Mouse (Mus musculus): ENCODE measurements around the gene Col4a1. TPM values are rescaled to one million over a fixed set of nuclear protein-coding genes. Genes with fewer than 3 reads are reported as not detected.

Col4a1 gene
- polyA plus RNA-seq, 1 experiment from 2014 or later: 135 TPM

DNA sequence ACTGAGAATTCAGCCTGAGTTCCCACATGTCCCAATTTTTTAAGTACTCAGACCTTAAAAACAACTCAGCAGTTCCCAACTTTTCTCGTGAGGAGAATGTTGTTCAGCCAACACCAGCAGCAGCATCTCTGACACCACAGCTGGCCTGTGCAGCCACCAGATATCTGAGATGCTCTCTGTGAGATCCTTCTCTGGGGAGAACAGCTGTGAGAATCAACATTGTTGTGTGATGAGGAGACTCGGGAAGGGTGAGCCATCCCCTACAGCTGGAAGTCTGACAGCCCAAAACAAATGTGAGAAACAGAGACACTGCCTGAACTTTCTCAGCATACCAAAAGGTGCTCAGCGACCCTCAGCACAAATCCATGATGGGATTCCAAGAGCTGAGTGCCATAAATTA, 20.0 kb downstream of the Col4a1 start:
- no peaks in the 10 kb centered on the region for H3K27me3 ChIP-seq (ENCODE audit: control insufficient read depth, insufficient read depth, low read length)
- no peak overlapping the region for H3K4me3 ChIP-seq (replicated peaks; ENCODE audit: low read length)
- no peak overlapping the region for H3K9ac ChIP-seq
- H3K36me3 ChIP-seq (replicated peaks; ENCODE audit: control insufficient read depth, insufficient read depth): no peaks in the 10 kb centered on the region
- no peak overlapping the region for H3K4me2 ChIP-seq (replicated peaks)
- DNase-seq (ENCODE audit: low spot score) (no peak), ATAC-seq (ENCODE audit: low FRiP score) (no peak)
- H3K27ac ChIP-seq: no peak overlapping the region
- H3K4me1 ChIP-seq (replicated peaks; ENCODE audit: control insufficient read depth, insufficient read depth, low read length): peaks cover 2% of the 10 kb centered on the region; the same call in 1 of the 2 replicates
- 58% methylated on average over 3 of the region's 3 CpGs for WGBS
- H3K9me3 ChIP-seq (ENCODE audit: control insufficient read depth, low read length): no peaks in the 10 kb centered on the region

GRCm38 (mm10) chr8:11290533-11290932, 22.1 kb downstream of the Col4a1 start:
- no peak overlapping the region for H3K27ac ChIP-seq
- H3K27me3 ChIP-seq (ENCODE audit: control insufficient read depth, insufficient read depth, low read length): no peaks in the 10 kb centered on the region
- no peak overlapping the region for H3K4me2 ChIP-seq (replicated peaks)
- H3K9ac ChIP-seq: no peak overlapping the region
- no peak for ATAC-seq (ENCODE audit: low FRiP score)
- H3K4me3 ChIP-seq (replicated peaks; ENCODE audit: low read length): no peak overlapping the region
- no peak for DNase-seq (ENCODE audit: low spot score)
- H3K9me3 ChIP-seq (ENCODE audit: control insufficient read depth, low read length): no peaks in the 10 kb centered on the region
- H3K36me3 ChIP-seq (replicated peaks; ENCODE audit: control insufficient read depth, insufficient read depth): no peaks in the 10 kb centered on the region
- H3K4me1 ChIP-seq (replicated peaks; ENCODE audit: control insufficient read depth, insufficient read depth, low read length): no peaks in the 10 kb centered on the region; the same call in 1 of the 2 replicates
- 0% methylated on average over 1 of the region's 1 CpGs for WGBS

- Histone ChIP-seq H3K9ac (no peak overlapping the region), H3K36me3 (replicated peaks; ENCODE audit: control insufficient read depth, insufficient read depth) (no peaks in the 10 kb centered on the region), H3K4me1 (replicated peaks; ENCODE audit: control insufficient read depth, insufficient read depth, low read length) (no peaks in the 10 kb centered on the region; the same call in 1 of the 2 replicates), H3K9me3 (ENCODE audit: control insufficient read depth, low read length) (no peaks in the 10 kb centered on the region), H3K27ac (no peak overlapping the region), H3K27me3 (ENCODE audit: control insufficient read depth, insufficient read depth, low read length) (no peaks in the 10 kb centered on the region), H3K4me2 (replicated peaks) (no peak overlapping the region), H3K4me3 (replicated peaks; ENCODE audit: low read length) (no peak overlapping the region)
- ATAC-seq (ENCODE audit: low FRiP score) (no peak), DNase-seq (ENCODE audit: low spot score) (no peak)
- WGBS: 53% methylated on average over 6 of the region's 6 CpGs
Measured at GRCm38 (mm10) chr8:11288286-11288685, 24.3 kb downstream of the Col4a1 start.

DNA sequence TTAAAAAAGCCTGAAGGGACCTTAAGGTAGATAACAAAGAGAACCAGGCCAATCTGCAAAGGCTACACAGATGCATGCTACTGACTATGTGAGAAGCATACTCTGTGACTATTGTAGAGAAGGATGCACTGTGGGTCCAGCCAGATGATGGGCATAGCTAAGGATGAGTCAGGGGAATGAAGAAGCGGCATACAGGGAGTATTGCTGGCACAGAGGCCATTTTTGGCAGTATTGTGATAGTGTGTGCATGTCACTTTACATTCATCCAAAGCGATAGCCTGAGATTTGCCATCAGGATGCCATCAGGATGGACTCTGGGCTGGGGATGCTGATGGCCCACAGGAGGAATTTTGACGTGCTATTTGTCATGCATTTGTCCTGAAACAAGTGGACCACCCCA, 25.5 kb downstream of the Col4a1 start:
- WGBS: 49% methylated on average over 3 of the region's 3 CpGs
- no peak overlapping the region for H3K4me3 ChIP-seq (replicated peaks; ENCODE audit: low read length)
- H3K27me3 ChIP-seq (ENCODE audit: control insufficient read depth, insufficient read depth, low read length): no peaks in the 10 kb centered on the region
- H3K4me1 ChIP-seq (replicated peaks; ENCODE audit: control insufficient read depth, insufficient read depth, low read length): peaks cover 4% of the 10 kb centered on the region; the same call in 1 of the 2 replicates
- no peak overlapping the region for H3K4me2 ChIP-seq (replicated peaks)
- H3K36me3 ChIP-seq (replicated peaks; ENCODE audit: control insufficient read depth, insufficient read depth): no peaks in the 10 kb centered on the region
- H3K27ac ChIP-seq: no peak overlapping the region
- no peaks in the 10 kb centered on the region for H3K9me3 ChIP-seq (ENCODE audit: control insufficient read depth, low read length)
- H3K9ac ChIP-seq: no peak overlapping the region
- DNase-seq (ENCODE audit: low spot score) (no peak), ATAC-seq (ENCODE audit: low FRiP score) (no peak)

- WGBS: 79% methylated on average over 4 of the region's 4 CpGs
- peaks cover 4% of the 10 kb centered on the region; the same call in 1 of the 2 replicates for H3K4me1 ChIP-seq (replicated peaks; ENCODE audit: control insufficient read depth, insufficient read depth, low read length)
- no peak overlapping the region for H3K4me2 ChIP-seq (replicated peaks)
- H3K9ac ChIP-seq: no peak overlapping the region
- no peaks in the 10 kb centered on the region for H3K36me3 ChIP-seq (replicated peaks; ENCODE audit: control insufficient read depth, insufficient read depth)
- no peak overlapping the region for H3K27ac ChIP-seq
- DNase-seq (ENCODE audit: low spot score) (no peak), ATAC-seq (ENCODE audit: low FRiP score) (no peak)
- H3K4me3 ChIP-seq (replicated peaks; ENCODE audit: low read length): no peak overlapping the region
- no peaks in the 10 kb centered on the region for H3K9me3 ChIP-seq (ENCODE audit: control insufficient read depth, low read length)
- no peaks in the 10 kb centered on the region for H3K27me3 ChIP-seq (ENCODE audit: control insufficient read depth, insufficient read depth, low read length)
Measured at GRCm38 (mm10) chr8:11285437-11285836, 27.2 kb downstream of the Col4a1 start.

DNA sequence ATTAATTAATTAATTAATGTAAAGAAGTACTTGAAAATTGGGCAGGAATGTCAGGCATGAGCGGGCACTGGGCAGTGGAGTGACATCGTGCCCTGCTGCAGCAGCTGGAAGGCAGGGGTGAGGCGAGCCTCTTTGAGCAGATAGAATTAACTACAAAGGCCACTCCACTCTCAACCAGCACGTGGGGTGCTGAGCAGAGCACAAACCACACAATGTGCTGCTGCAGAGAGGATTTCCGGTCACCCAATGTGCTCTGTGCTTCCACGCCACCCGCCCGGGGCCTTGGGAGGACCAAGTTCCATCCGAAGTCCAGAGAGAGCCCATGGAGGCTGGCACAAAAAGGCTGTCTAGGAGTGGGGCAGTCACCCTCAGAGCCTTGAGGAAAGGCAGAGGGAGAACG, 29.4 kb downstream of the Col4a1 start:
- no peak for DNase-seq (ENCODE audit: low spot score)
- Histone ChIP-seq H3K36me3 (replicated peaks; ENCODE audit: control insufficient read depth, insufficient read depth) (no peaks in the 10 kb centered on the region), H3K27me3 (ENCODE audit: control insufficient read depth, insufficient read depth, low read length) (no peaks in the 10 kb centered on the region; the same call in 1 of the 2 replicates), H3K27ac (no peak overlapping the region), H3K9me3 (ENCODE audit: control insufficient read depth, low read length) (no peaks in the 10 kb centered on the region), H3K4me2 (replicated peaks) (no peak overlapping the region), H3K4me1 (replicated peaks; ENCODE audit: control insufficient read depth, insufficient read depth, low read length) (peaks cover 4% of the 10 kb centered on the region; the same call in 1 of the 2 replicates), H3K4me3 (replicated peaks; ENCODE audit: low read length) (no peak overlapping the region), H3K9ac (no peak overlapping the region)
- ATAC-seq (ENCODE audit: low FRiP score): no peak
- WGBS: 53% methylated on average over 10 of the region's 10 CpGs

- DNase-seq (ENCODE audit: low spot score): no peak
- Histone ChIP-seq H3K36me3 (replicated peaks; ENCODE audit: control insufficient read depth, insufficient read depth) (no peaks in the 10 kb centered on the region), H3K4me2 (replicated peaks) (no peak overlapping the region), H3K9me3 (ENCODE audit: control insufficient read depth, low read length) (no peaks in the 10 kb centered on the region), H3K4me3 (replicated peaks; ENCODE audit: low read length) (no peak overlapping the region), H3K27me3 (ENCODE audit: control insufficient read depth, insufficient read depth, low read length) (no peaks in the 10 kb centered on the region; the same call in 1 of the 2 replicates), H3K4me1 (replicated peaks; ENCODE audit: control insufficient read depth, insufficient read depth, low read length) (peaks cover 9% of the 10 kb centered on the region; the same call in 1 of the 2 replicates), H3K27ac (no peak overlapping the region), H3K9ac (no peak overlapping the region)
- 78% methylated on average over 7 of the region's 7 CpGs for WGBS
- ATAC-seq (ENCODE audit: low FRiP score): no peak
Measured at GRCm38 (mm10) chr8:11282696-11283095, 29.9 kb downstream of the Col4a1 start.

GRCm38 (mm10) chr8:11282139-11282538, 30.5 kb downstream of the Col4a1 start:
- H3K27ac ChIP-seq: no peak overlapping the region
- H3K27me3 ChIP-seq (ENCODE audit: control insufficient read depth, insufficient read depth, low read length): no peaks in the 10 kb centered on the region; the same call in 1 of the 2 replicates
- no peaks in the 10 kb centered on the region for H3K36me3 ChIP-seq (replicated peaks; ENCODE audit: control insufficient read depth, insufficient read depth)
- no peaks in the 10 kb centered on the region for H3K9me3 ChIP-seq (ENCODE audit: control insufficient read depth, low read length)
- H3K4me3 ChIP-seq (replicated peaks; ENCODE audit: low read length): no peak overlapping the region
- peaks cover 9% of the 10 kb centered on the region; the same call in 1 of the 2 replicates for H3K4me1 ChIP-seq (replicated peaks; ENCODE audit: control insufficient read depth, insufficient read depth, low read length)
- H3K9ac ChIP-seq: no peak overlapping the region
- H3K4me2 ChIP-seq (replicated peaks): no peak overlapping the region
- DNase-seq (ENCODE audit: low spot score) (no peak), ATAC-seq (ENCODE audit: low FRiP score) (no peak)
- WGBS: 64% methylated on average over 10 of the region's 10 CpGs

DNA sequence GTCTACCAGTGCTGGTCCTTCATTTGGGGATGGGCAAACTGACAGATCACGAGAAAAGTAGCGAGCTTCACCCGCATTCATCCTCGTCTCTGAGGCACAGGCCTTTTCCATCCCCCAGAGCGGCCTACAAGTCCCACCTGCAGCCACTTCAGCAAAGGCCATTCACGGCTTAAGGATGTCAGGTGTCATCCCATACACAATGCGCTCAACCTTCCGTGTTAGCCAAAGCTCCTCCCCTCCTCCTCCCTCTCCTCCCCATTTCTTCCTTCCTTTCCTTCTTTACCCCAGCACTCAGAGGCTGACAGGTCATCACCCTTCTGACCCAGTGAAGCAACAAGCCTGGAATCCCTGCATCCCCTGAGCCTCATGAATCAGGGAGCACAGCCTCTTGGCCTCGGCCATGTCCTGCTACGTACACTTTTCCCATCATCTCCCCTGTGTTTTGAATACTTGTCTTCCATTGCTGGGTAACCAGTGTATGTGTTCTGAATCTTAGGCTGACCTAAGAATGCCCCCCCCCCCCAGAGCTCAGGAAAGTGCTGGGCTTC, 31.8 kb downstream of the Col4a1 start:
- 73% methylated on average over 10 of the region's 10 CpGs for WGBS
- no peak overlapping the region for H3K9ac ChIP-seq
- no peaks in the 10 kb centered on the region; the same call in 1 of the 2 replicates for H3K27me3 ChIP-seq (ENCODE audit: control insufficient read depth, insufficient read depth, low read length)
- no peak overlapping the region for H3K27ac ChIP-seq
- no peak overlapping the region for H3K4me2 ChIP-seq (replicated peaks)
- no peak for DNase-seq (ENCODE audit: low spot score)
- H3K4me3 ChIP-seq (replicated peaks; ENCODE audit: low read length): no peak overlapping the region
- ATAC-seq (ENCODE audit: low FRiP score): no peak
- H3K9me3 ChIP-seq (ENCODE audit: control insufficient read depth, low read length): no peaks in the 10 kb centered on the region
- no peaks in the 10 kb centered on the region for H3K36me3 ChIP-seq (replicated peaks; ENCODE audit: control insufficient read depth, insufficient read depth)
- H3K4me1 ChIP-seq (replicated peaks; ENCODE audit: control insufficient read depth, insufficient read depth, low read length): peaks cover 9% of the 10 kb centered on the region; the same call in 1 of the 2 replicates

All from hindbrain, embryonic 14.5 days (tissue).